Mouse (Mus musculus): ENCODE measurements at regions not wholly inside any gene's neighbourhood (a gene's known extent, or its start where the extent isn't known, plus 50 kb on each side); places are given as distances from the start of the nearest gene placed in this dataset.

GRCm38 (mm10) chr4:125180947-125181346 is 53.3 kb upstream of the Zc3h12a start:
- Histone ChIP-seq H3K36me3 (ENCODE audit: insufficient read depth, low read length) (no peaks in the 10 kb centered on the region), H3K4me1 (ENCODE audit: insufficient read depth, low read length) (no peaks in the 10 kb centered on the region), H3K9ac (replicated peaks; ENCODE audit: low read length) (no peak overlapping the region), H3K27ac (ENCODE audit: low read length) (no peak overlapping the region), H3K9me3 (ENCODE audit: low read length) (no peaks in the 10 kb centered on the region), H3K27me3 (ENCODE audit: insufficient read depth, low read length) (no peaks in the 10 kb centered on the region), H3K4me2 (replicated peaks; ENCODE audit: low read depth, low read length) (no peak overlapping the region), H3K4me3 (ENCODE audit: low read length) (no peak overlapping the region)
- ATAC-seq (ENCODE audit: low FRiP score, low TSS enrichment), result no peak
- 82% methylated on average over 6 of the region's 6 CpGs for WGBS

- Histone ChIP-seq H3K4me2 (replicated peaks; ENCODE audit: low read depth, low read length) (no peak overlapping the region), H3K27me3 (ENCODE audit: insufficient read depth, low read length) (no peaks in the 10 kb centered on the region), H3K4me1 (ENCODE audit: insufficient read depth, low read length) (peaks cover 6% of the 10 kb centered on the region; the same call in 1 of the 2 replicates), H3K9ac (replicated peaks; ENCODE audit: low read length) (no peak overlapping the region), H3K9me3 (ENCODE audit: low read length) (no peaks in the 10 kb centered on the region), H3K27ac (ENCODE audit: low read length) (no peak overlapping the region), H3K36me3 (ENCODE audit: insufficient read depth, low read length) (no peaks in the 10 kb centered on the region), H3K4me3 (ENCODE audit: low read length) (no peak overlapping the region)
- 97% methylated on average over 3 of the region's 3 CpGs for WGBS
- ATAC-seq (ENCODE audit: low FRiP score, low TSS enrichment), result no peak
These were observed 50.9 kb upstream of the Zc3h12a start for GRCm38 (mm10) chr4:125178552-125178951.

- no peaks in the 10 kb centered on the region for H3K9me3 ChIP-seq (ENCODE audit: low read length)
- no peak overlapping the region for H3K4me3 ChIP-seq (ENCODE audit: low read length)
- WGBS, result 48% methylated on average over 6 of the region's 6 CpGs
- H3K4me1 ChIP-seq (ENCODE audit: insufficient read depth, low read length), result peaks cover 6% of the 10 kb centered on the region; the same call in 1 of the 2 replicates
- ATAC-seq (ENCODE audit: low FRiP score, low TSS enrichment), result no peak
- H3K36me3 ChIP-seq (ENCODE audit: insufficient read depth, low read length), result no peaks in the 10 kb centered on the region
- H3K27me3 ChIP-seq (ENCODE audit: insufficient read depth, low read length), result no peaks in the 10 kb centered on the region
- no peak overlapping the region for H3K27ac ChIP-seq (ENCODE audit: low read length)
- H3K9ac ChIP-seq (replicated peaks; ENCODE audit: low read length), result no peak overlapping the region
- H3K4me2 ChIP-seq (replicated peaks; ENCODE audit: low read depth, low read length), result no peak overlapping the region
These were observed 50.0 kb upstream of the Zc3h12a start for GRCm38 (mm10) chr4:125177666-125178065.

All from kidney, embryonic 16.5 days (tissue).